ENCODE assay signal across 15 mouse cellular contexts in the genomic region with DNA sequence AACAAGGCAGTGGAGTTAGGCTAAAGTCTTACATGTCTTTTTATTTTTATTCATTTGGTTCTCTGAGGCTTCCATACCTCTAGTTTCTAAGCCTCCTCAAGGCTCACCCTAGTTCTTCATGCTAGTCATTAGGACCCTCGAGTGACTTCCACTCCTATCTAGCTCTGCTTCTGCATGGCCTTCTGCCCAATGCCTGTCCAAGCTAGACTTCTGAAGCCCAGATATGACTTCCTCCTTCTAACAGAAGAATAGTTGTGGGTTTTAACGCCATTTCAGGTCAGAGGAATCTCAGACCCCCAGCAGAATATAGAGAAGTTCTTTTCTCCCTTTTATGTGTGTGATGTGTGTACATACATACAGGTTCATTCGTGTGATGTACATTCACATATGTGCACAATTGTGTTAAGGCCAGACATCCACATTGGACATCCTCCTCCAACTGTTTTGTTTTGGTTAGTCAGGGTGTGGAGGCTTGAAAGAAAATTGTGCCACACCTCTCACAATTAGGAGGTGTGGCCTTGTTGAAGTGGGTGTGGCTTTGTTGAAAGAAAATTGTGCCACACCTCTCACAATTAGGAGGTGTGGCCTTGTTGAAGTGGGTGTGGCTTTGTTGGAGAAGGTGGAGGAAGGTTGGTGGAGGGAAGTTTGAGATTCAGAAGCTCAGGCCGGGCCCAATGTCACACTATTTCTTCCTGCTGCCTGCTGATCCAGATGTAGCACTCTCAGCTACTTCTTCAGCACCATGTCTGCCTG. TPM values are rescaled to one million over a fixed set of nuclear protein-coding genes. Genes with fewer than 3 reads are reported as not detected.
DNase-seq lines count a peak whose midpoint lies in the region; ATAC-seq and TF ChIP-seq lines count a peak whose summit lies in the region.
"Had no signal": no experiment of that assay in that cellular context is flagged by ENCODE, and none has a peak within 500 bp of the region (broad histone marks: within the 10 kb centered on the region; RNA-seq: fewer than 3 reads in every experiment).

No protein-coding gene starts in this region.

- ATAC-seq in CD4-positive, CD25-positive, alpha-beta regulatory T cell, adult 4 months: no peak
- peak; percentile 81 for ATAC-seq in common myeloid progenitor, adult 5-6 weeks (replicated peaks; ENCODE audit: low read depth, poor library complexity, severe bottlenecking)
- ATAC-seq in liver, embryonic 14.5 days (ENCODE audit: insufficient read depth): 0 out of 2 replicates have a peak, but pooled peaks have one; percentile 41
- ATAC-seq: hindbrain, embryonic 16.5 days had no signal

- no peak for TF ChIP-seq EP300 in liver, embryonic 14.5 days (IDR thresholded peaks at IDR 0.05; ENCODE audit: low read depth)

- H3K27ac ChIP-seq in liver, embryonic 14.5 days: no peak overlapping the region
- H3K27ac ChIP-seq: embryonic facial prominence, embryonic 13.5 days; kidney, postnatal 0 days had no signal

- H3K36me3 ChIP-seq in liver, embryonic 14.5 days (replicated peaks; ENCODE audit: control insufficient read depth, insufficient read depth, low read depth): no peaks in the 10 kb centered on the region
- H3K36me3 ChIP-seq: embryonic facial prominence, embryonic 13.5 days had no signal

- H3K4me2 ChIP-seq in liver, embryonic 14.5 days (ENCODE audit: low read depth): no peak overlapping the region
- H3K4me2 ChIP-seq: embryonic facial prominence, embryonic 13.5 days had no signal

- no peaks in the 10 kb centered on the region for H3K27me3 ChIP-seq in liver, embryonic 14.5 days (ENCODE audit: control insufficient read depth, insufficient read depth, low read length)
- H3K27me3 ChIP-seq: embryonic facial prominence, embryonic 13.5 days had no signal

- WGBS in liver, embryonic 14.5 days (ENCODE audit: insufficient replicate concordance): 37% methylated on average over 4 of the region's 4 CpGs

- DNase-seq in CD4-positive, CD25-positive, alpha-beta regulatory T cell, adult 2 months (ENCODE audit: low read depth, low spot score): peak; percentile 29
- DNase-seq in liver, embryonic 14.5 days (ENCODE audit: low read depth in 3 of 3, low spot score in 3 of 3): peak; percentile 5 to 42 (median 11)
- no peak for DNase-seq in thymus, adult 18-20 months
- DNase-seq in adrenal gland, adult 2 months: no peak
- DNase-seq in retina, embryonic 14.5 days (ENCODE audit: low spot score): no peak
- DNase-seq in adipocyte (ENCODE audit: low spot score): no peak
- DNase-seq: cerebellum, postnatal 36 days; heart, postnatal 10 days; layer of hippocampus, adult 9-11 months; midbrain, embryonic 14.5 days had no signal

- H3K4me1 ChIP-seq in liver, embryonic 14.5 days (replicated peaks; ENCODE audit: control insufficient read depth in 2 of 2, insufficient read depth in 2 of 2, low read length in 1 of 2): no peaks in the 10 kb centered on the region
- H3K4me1 ChIP-seq: embryonic facial prominence, embryonic 13.5 days had no signal

- TF ChIP-seq CTCF in liver, embryonic 14.5 days (IDR thresholded peaks at IDR 0.05; ENCODE audit: low read depth): no peak

- no peak overlapping the region for H3K4me3 ChIP-seq in liver, embryonic 14.5 days (ENCODE audit: insufficient read depth in 1 of 2, low read depth in 2 of 2, low read length in 2 of 2)
- H3K4me3 ChIP-seq: embryonic facial prominence, embryonic 13.5 days had no signal

- no peak overlapping the region for H3K9ac ChIP-seq in liver, embryonic 14.5 days (replicated peaks)
- H3K9ac ChIP-seq: embryonic facial prominence, embryonic 13.5 days had no signal

- H3K9me3 ChIP-seq in liver, embryonic 14.5 days (ENCODE audit: control insufficient read depth, low read length): no peaks in the 10 kb centered on the region
- H3K9me3 ChIP-seq: embryonic facial prominence, embryonic 13.5 days had no signal

RNA-seq across cellular contexts. Expression of gene A630001G21Rik, which starts 1.2 kb away (rescaled TPM):
- polyA plus RNA-seq in CD4-positive, CD25-positive, alpha-beta regulatory T cell, adult 4 months (2017; shearing (Covaris generic)): 10 to 100 TPM; 43.4 to 55.8 TPM
- total RNA-seq in common myeloid progenitor, adult 5-6 weeks (2017): 46.6 and 54.3 TPM in 2 replicates
- polyA plus RNA-seq in liver, embryonic 14.5 days (2012; rRNA removed): 1.7 and 2.9 TPM in 2 replicates
- polyA plus RNA-seq in liver, embryonic 14.5 days (2014; fragmentation: Nextera tagmentation; extraction: Ambion mirVana): 1.9 and 2.6 TPM in 2 replicates
- total RNA-seq in adrenal gland, adult 2 months (2021): under 1 TPM; 0.86 to 0.97 TPM
- 0.83 and 2.3 TPM in 2 replicates for polyA plus RNA-seq in adrenal gland, adult 2 months (2012; rRNA removed)

RNA-seq across cellular contexts. Expression of gene Cab39, which starts 13.6 kb away (rescaled TPM):
- polyA plus RNA-seq in CD4-positive, CD25-positive, alpha-beta regulatory T cell, adult 4 months (2017; shearing (Covaris generic)): 10 to 100 TPM; 37.0 to 53.5 TPM
- 102 and 110 TPM in 2 replicates for total RNA-seq in common myeloid progenitor, adult 5-6 weeks (2017)
- 14.4 and 20.4 TPM in 2 replicates for polyA plus RNA-seq in liver, embryonic 14.5 days (2012; rRNA removed)
- 15.8 and 16.9 TPM in 2 replicates for polyA plus RNA-seq in liver, embryonic 14.5 days (2014; fragmentation: Nextera tagmentation; extraction: Ambion mirVana)
- 100 to 1,000 TPM; 124 TPM for total RNA-seq in adrenal gland, adult 2 months (2021)
- 48.0 and 48.6 TPM in 2 replicates for polyA plus RNA-seq in adrenal gland, adult 2 months (2012; rRNA removed)

Comparison
In these comparisons a context has a peak if more than half of its experiments do, and no peak if none do; other contexts are left out.
1. DNase-seq: peak in CD4-positive, CD25-positive, alpha-beta regulatory T cell, adult 2 months (single experiment) and liver, embryonic 14.5 days (3 of 3); none in thymus, adult 18-20 months (0 of 2), adrenal gland, adult 2 months (single experiment), retina, embryonic 14.5 days (single experiment) and adipocyte (single experiment).
2. RNA of gene A630001G21Rik, which starts 1.2 kb away (polyA plus RNA-seq): 43.4 to 55.8 TPM in CD4-positive, CD25-positive, alpha-beta regulatory T cell, adult 4 months; 1.7 to 2.9 TPM in liver, embryonic 14.5 days and 0.83 to 2.3 TPM in adrenal gland, adult 2 months; every median in the first group is over 10 times any median in the second.